Comparison of ENCODE assay signal across 8 mouse cellular contexts in the genomic region with DNA sequence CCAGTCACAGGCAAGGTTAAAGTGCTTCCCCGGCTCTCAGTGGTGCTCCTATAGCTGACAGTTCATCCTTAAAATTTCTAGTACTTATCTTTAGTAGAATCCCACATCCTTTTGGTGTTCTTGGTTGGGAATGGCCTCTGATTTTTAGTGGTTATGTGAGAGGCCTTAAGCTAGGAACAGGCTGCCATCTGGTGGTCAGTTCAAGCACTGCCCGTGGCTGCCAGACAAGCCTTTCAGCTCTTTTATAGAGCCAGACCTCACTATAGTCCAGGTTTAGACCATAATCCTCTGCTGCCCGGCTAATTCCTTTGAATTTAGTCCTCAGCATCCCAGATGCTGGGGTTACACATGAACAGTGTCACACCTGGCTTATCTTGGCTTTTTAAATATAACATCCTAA. TPM values are rescaled to one million over a fixed set of nuclear protein-coding genes. Genes with fewer than 3 reads are reported as not detected.
A peak's percentile ranks its signal among the peaks of the same experiment; 100 is the strongest.
DNase-seq lines count a peak whose midpoint lies in the region; ATAC-seq and TF ChIP-seq lines count a peak whose summit lies in the region.

No protein-coding gene starts in this region.

- H3K4me2 ChIP-seq in liver, postnatal 0 days (ENCODE audit: low read depth, low read length): no peak overlapping the region

- H3K36me3 ChIP-seq in heart, embryonic 10.5 days: peaks cover 78% of the 10 kb centered on the region
- H3K36me3 ChIP-seq in liver, postnatal 0 days (replicated peaks; ENCODE audit: insufficient read depth, low read length): peaks cover 72% of the 10 kb centered on the region

- H3K27me3 ChIP-seq in heart, embryonic 10.5 days (ENCODE audit: insufficient read depth, poor library complexity, severe bottlenecking): no peaks in the 10 kb centered on the region
- H3K27me3 ChIP-seq in liver, postnatal 0 days (ENCODE audit: insufficient read depth, low read length): no peaks in the 10 kb centered on the region

- no peaks in the 10 kb centered on the region for H3K9me3 ChIP-seq in heart, embryonic 10.5 days
- no peaks in the 10 kb centered on the region for H3K9me3 ChIP-seq in liver, postnatal 0 days (ENCODE audit: low read length)

- TF ChIP-seq CTCF in bone marrow, adult 2 months (IDR thresholded peaks at IDR 0.05; ENCODE audit: control insufficient read depth, insufficient read depth, low read length): peak; percentile 92
- peak; percentile 77 for TF ChIP-seq CTCF in embryonic fibroblast, embryonic 13.5 days (IDR thresholded peaks at IDR 0.05; ENCODE audit: borderline replicate concordance, insufficient read depth, low read length)
- peak; percentile 94 for TF ChIP-seq CTCF in liver, postnatal 0 days (IDR thresholded peaks at IDR 0.05; ENCODE audit: low read depth)

- H3K4me1 ChIP-seq in bone marrow, adult 2 months (ENCODE audit: control insufficient read depth, insufficient read depth, low read length): peaks cover 2% of the 10 kb centered on the region
- no peaks in the 10 kb centered on the region for H3K4me1 ChIP-seq in embryonic fibroblast, embryonic 13.5 days (ENCODE audit: control insufficient read depth, insufficient read depth, low read length)
- H3K4me1 ChIP-seq in heart, embryonic 10.5 days: no peaks in the 10 kb centered on the region
- H3K4me1 ChIP-seq in liver, postnatal 0 days (ENCODE audit: insufficient read depth): peaks cover 9% of the 10 kb centered on the region

- TF ChIP-seq EP300 in liver, postnatal 0 days (IDR thresholded peaks at IDR 0.05; ENCODE audit: low read depth): no peak

- H3K27ac ChIP-seq in bone marrow, adult 2 months (ENCODE audit: control insufficient read depth, insufficient read depth, low read depth, low read length, poor library complexity): no peak overlapping the region
- no peak overlapping the region for H3K27ac ChIP-seq in embryonic fibroblast, embryonic 13.5 days (ENCODE audit: insufficient read depth, low read length)
- H3K27ac ChIP-seq in heart, embryonic 10.5 days: no peak overlapping the region
- no peak overlapping the region for H3K27ac ChIP-seq in liver, postnatal 0 days (ENCODE audit: low read depth)

- peak; percentile 74 for DNase-seq in ES-CJ7 (ENCODE audit: low read depth, low spot score)
- DNase-seq in heart, embryonic 10.5 days (ENCODE audit: low spot score): peak; percentile 80
- peak; percentile 88 for DNase-seq in layer of hippocampus, adult 11-12 months (ENCODE audit: low spot score)
- DNase-seq in liver, postnatal 0 days: peak; percentile 86
- peak; percentile 61 for DNase-seq in retina, adult 2 months (ENCODE audit: low read depth, low spot score)
- DNase-seq in thymus, postnatal 36 days: peak; percentile 58 to 60

- no peak overlapping the region for H3K9ac ChIP-seq in liver, postnatal 0 days (replicated peaks)

- ATAC-seq in liver, postnatal 0 days: no peak

- no peak for TF ChIP-seq POLR2A in bone marrow, adult 2 months (IDR thresholded peaks at IDR 0.05; ENCODE audit: borderline replicate concordance, control insufficient read depth, low read depth, low read length)
- TF ChIP-seq POLR2A in embryonic fibroblast, embryonic 13.5 days (IDR thresholded peaks at IDR 0.05; ENCODE audit: low read depth, low read length): no peak

- 25% methylated on average over 3 of the region's 3 CpGs for WGBS in bone marrow, adult 2 months
- WGBS in heart, embryonic 10.5 days: 24% methylated on average over 3 of the region's 3 CpGs
- 27% methylated on average over 3 of the region's 3 CpGs for WGBS in liver, postnatal 0 days (ENCODE audit: insufficient replicate concordance)

- H3K4me3 ChIP-seq in bone marrow, adult 2 months (replicated peaks; ENCODE audit: control insufficient read depth, low read depth, low read length): no peak overlapping the region
- H3K4me3 ChIP-seq in embryonic fibroblast, embryonic 13.5 days (ENCODE audit: insufficient read depth, low read length): no peak overlapping the region
- no peak overlapping the region for H3K4me3 ChIP-seq in heart, embryonic 10.5 days
- no peak overlapping the region for H3K4me3 ChIP-seq in liver, postnatal 0 days (ENCODE audit: low read depth, low read length)

RNA-seq across cellular contexts. Expression of a gene that starts 41.3 kb away (rescaled TPM):
- polyA plus RNA-seq in bone marrow, adult 2 months (2011; ENCODE audit: insufficient read depth, insufficient read length, low replicate concordance, missing spikeins): 37.4 and 67.8 TPM in 2 replicates
- polyA plus RNA-seq in embryonic fibroblast, embryonic 13.5 days (2011; ENCODE audit: insufficient read length, low read depth, missing spikeins): 60.1 and 70.5 TPM in 2 replicates
- 52.4 and 56.6 TPM in 2 replicates for polyA plus RNA-seq in heart, embryonic 10.5 days (2016; fragmentation: Nextera tagmentation; extraction: Ambion mirVana)
- 25.6 and 28.6 TPM in 2 replicates for polyA plus RNA-seq in liver, postnatal 0 days (2015; fragmentation: Nextera tagmentation; extraction: Ambion mirVana)
